Mouse (Mus musculus): Measurements from ENCODE around the gene Cdh5.
"Not testable (repeated sequence)": the region's sequence is repeated elsewhere in the genome, so short reads cannot be mapped to it uniquely, and the experiment has no call there.

Gene Cdh5

GRCm38 (mm10) chr8:104101415-104101814, at the start of gene Cdh5:
Gene Cdh5, plus strand, starts transcription at chr8:104101625.
- DNase-seq = no peak

GRCm38 (mm10) chr8:104059922-104060321, 41.5 kb upstream of the Cdh5 start:
- no peak for DNase-seq

GRCm38 (mm10) chr8:104060446-104060845, 41.0 kb upstream of the Cdh5 start:
- no peak for DNase-seq

GRCm38 (mm10) chr8:104061048-104061988, 40.1 kb upstream of the Cdh5 start:
- no peak for DNase-seq

DNA sequence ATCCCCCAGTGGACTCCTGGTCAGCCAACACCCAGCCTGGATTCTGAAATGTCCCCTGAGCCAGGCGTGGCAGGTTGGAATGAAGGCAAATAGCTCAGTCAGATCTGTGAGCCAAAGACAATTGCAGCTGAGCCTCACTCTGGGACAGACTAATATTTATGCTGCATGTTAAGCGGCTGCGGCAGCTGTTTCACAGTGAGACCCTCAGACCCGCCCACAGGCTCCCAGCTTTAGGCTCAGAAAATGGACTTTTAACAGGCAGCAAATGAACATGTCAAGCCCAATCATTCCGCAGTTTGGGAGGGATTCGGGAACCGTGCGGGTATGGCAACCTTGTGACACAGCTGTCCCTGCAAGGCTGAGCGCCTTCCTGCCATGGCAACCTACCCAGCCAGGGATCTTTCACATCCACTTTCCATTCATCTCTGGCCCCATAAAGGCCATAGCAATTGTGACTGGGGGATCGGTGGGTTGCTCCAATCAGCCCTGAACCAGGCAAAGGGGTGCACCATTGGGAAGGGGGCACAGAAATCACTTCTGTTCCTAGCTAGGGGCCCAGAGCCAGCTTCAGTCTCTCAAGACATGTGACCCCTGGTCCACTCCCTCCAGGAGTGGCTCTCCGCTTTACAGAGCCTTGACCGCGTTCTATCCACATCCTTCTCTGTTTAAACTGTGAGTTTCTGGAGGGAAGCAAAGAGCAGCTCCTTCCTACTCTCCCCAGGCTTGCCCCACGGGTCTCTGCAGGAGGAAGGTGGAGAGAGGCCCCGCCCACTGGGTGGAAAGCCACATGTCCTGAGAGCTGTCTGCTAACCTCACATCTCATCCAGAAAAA, 39.2 kb upstream of the Cdh5 start:
- no peak for DNase-seq

GRCm38 (mm10) chr8:104065223-104065622, 36.2 kb upstream of the Cdh5 start:
- no peak for DNase-seq

GRCm38 (mm10) chr8:104065906-104066518, 35.4 kb upstream of the Cdh5 start:
- DNase-seq = no peak

GRCm38 (mm10) chr8:104067390-104067925, 34.0 kb upstream of the Cdh5 start:
- DNase-seq = no peak

DNA sequence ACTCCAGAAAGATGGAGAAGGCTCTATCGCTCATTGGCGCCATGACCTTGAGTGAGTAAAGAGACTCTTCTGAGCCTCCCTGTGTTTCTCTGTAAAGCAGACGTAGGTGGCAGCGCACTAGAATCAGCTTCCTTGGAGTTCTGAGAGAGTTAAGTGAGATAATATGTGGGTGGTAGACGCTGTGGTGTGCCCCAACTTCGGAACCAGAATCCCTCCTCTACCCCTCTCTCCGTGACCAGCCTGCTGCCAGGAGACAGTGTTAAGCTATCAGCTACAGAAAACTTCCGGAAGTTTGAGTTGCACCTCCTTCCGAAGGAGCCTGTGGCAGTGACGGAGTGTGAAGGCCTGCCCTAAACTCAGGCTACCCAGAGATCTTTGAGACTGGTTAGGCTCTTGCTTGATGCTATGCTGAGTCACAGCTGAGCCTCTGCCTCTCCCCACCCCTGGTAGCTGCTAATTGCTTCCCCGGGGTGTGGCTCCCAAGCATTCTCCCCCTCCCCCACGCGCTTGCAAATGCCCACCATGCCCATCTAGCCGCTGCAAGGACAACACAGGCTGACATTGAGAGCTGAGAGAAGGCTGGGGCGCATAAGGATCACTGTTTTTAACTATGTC, 32.9 kb upstream of the Cdh5 start:
- DNase-seq = no peak

DNA sequence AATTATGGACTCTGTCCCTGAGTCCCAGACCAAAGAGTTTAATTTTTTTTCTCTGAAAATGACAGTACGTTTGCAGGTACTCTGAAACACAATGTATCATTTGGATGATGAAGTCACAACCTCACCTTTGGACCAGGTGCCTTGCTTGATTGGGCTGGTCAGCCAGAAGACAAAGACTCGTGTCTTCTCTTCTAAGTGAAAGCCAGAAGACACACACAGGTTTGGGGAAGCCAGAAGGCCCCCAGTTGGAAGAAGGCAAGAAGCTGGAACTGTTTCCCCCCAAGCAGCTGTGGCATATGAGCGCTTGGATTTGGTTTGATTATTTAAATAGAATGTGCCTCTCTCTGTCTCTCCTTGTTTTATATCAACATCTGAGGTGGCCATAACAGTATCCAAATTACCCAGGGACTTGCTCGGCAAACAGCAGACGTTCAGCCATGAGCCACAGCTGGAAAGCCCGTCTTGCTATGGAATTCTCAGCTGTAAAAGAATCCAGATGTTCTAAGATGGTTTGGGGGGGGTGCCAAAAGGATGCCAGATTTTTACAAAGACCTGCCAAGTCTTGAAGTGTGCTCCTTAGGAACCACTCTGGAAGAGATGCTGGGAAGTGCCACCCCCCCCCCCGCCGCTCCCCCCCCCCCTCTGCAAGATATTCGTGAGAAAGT, 31.1 kb upstream of the Cdh5 start:
- DNase-seq = not testable (repeated sequence)

DNA sequence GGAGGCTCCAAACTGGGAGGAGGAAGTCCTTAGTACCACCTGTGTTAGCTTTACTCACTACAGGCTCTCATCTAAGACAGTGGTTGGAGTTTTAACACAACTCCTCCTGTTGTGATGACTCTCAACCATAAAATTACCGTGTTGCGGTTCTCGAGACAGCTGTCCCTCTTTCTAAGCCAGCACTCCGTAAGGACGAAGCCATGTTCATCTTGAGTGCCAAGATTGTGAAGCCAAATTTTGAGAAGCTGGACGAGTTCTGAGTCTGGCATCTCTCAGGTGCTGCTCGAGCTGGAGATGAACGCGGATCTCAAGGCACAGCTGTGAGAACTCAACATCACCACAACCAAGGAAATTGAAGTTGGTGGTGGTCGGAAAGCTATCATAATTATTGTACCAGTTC, 30.5 kb upstream of the Cdh5 start:
- no peak for DNase-seq

GRCm38 (mm10) chr8:104075079-104075478, 26.3 kb upstream of the Cdh5 start:
- DNase-seq = no peak

DNA sequence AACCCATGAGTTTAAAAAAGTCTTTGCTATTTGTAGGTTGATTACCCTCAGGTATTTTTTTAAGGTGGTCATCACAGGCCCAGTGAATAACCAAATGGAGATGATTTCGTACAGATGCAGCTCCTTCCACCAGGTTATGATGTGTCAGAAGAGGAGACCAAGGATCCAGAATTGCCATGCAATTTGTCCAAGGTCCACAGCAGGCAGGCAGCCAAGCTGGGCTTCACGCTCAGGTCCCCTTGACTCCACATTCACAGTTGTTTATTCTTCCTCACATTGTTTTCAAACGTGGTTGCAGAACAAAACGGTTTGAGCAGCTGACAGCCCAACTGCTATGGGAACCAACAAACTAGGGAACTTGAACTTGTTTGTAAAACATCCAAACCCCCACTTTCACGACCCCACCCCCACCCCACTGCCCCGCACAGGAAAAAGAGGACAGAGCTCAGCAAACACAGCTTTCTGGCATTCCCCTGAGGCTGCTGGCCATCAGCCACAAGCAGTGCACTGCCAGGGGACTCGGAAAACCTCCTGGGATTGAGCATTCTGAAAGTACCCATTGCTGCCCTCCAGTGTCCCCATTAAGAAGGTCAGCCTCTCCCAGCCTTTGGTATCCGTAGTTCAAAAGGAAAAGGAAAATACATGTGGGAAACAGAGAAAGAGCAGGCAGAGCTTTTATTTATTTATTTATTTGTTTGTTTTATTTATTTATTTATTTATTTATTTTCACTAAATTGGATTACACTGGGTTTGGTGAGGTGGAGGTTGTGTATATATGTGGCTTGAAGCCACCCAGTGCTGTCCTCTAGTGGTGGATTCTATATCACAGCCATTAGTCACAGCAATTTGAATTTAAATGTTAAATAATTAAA, 24.6 kb upstream of the Cdh5 start:
- peak; percentile 33 for DNase-seq

GRCm38 (mm10) chr8:104078091-104078490, 23.3 kb upstream of the Cdh5 start:
- DNase-seq = no peak

- DNase-seq = no peak
Observed at GRCm38 (mm10) chr8:104085281-104085680, 16.1 kb upstream of the Cdh5 start.

DNA sequence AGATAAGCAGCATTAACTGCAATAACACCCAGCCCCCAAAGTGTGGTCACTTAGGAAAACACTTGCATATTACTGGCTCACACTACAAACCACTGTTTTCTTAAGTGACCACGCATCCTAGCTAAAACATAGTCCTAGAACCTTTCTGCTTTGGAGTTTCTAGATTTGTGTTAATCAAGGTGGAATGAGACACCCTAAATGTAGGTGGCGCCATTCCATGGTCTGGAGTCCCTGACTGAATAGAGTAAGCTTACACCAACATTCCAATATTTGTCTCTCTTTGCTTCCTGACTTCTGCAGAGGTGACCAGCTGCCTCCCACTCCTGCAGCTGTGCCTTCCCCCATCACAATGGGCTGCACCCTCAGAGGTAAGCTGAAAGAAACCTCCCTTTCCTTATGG, 14.8 kb upstream of the Cdh5 start:
- DNase-seq = no peak

DNA sequence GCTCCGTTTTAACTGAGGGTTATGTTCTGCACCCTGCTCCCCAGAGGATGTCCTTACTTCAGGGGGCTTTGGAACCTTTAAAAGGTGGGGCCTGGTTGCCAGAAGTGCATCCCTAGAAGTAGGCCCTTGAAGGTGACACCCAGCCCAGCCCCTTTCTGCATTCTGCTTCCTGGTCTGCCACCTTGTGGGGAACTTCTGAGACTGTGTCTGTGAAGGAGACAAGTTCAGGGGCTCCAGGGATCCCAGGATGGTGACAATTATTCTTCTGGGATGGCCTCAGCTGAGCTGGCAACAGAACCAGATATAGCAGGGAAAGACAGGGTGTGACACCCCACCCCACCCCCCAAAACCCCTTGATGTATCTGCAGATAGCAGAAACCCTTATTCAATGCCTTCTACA, 14.3 kb upstream of the Cdh5 start:
- DNase-seq = no peak

GRCm38 (mm10) chr8:104087878-104088277, 13.5 kb upstream of the Cdh5 start:
- DNase-seq = not testable (repeated sequence)

DNA sequence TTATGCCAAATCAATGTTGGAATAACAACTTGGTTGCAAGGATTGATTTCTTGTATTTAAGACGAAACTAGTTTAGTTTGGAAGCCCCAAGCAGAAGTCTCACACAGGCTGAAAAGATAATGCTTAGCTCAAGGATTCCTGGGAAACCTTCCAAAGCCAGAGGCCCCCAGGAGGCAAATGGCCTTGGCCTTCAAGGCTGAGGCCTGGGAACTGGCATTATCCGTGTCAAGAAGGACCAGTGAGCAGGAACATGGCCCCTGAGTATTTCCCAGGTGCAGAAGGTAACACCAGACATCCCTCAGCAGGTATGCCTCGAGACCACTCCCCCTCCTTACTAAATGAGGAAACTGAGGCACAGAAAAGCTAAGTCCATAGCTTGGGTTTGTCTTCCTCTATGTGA, 12.5 kb upstream of the Cdh5 start:
- DNase-seq = no peak

DNA sequence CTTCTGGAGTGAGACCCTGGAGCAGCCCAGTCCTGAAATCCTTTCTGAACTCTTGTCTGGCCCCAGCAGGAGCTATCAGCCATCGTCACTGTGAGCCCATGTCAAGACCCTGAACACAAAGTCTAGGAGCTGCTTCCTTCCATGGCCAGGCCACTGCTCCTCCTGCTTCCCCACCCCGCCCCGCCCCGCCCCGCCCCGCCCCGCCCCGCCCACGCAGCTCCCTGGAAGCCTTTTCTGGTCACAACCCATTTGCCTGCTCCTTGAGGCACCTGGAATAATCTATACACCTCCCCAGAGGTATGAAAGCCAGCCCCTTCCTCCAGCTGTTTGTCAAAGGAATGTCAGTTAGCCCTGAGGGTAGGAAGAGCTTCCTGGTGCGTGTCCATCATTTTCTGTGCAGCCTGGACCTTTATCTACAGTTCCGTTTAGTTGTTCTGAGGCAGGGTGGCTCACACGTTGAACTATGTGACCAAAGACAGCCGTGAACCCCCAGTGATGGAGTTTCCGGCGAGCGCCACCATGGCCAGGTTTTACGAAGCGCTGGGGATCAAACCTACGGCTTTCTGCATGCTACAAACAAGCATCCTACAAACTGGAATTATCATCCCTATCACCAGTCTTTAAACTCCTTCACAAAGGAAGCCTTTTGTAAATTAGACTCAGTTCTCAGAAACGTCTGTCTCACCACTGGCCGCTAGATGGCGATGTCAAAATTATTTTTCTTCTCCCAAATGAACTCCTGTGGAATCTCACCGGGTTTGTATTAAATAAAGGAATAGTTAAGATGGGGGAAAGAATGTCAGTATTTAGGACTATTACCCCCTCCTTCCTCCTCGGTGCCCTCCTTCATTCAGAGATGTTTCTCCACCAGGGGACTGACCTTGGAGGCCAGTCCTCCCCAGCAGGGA, 10.2 kb upstream of the Cdh5 start:
- DNase-seq = peak; percentile 14

Measured in cerebellum, adult 9-10 months (tissue).